Mouse (Mus musculus): Measurements from ENCODE around the gene Olfr558.
A peak's percentile ranks its signal among the peaks of the same experiment; 100 is the strongest.

The Olfr558 gene

DNA sequence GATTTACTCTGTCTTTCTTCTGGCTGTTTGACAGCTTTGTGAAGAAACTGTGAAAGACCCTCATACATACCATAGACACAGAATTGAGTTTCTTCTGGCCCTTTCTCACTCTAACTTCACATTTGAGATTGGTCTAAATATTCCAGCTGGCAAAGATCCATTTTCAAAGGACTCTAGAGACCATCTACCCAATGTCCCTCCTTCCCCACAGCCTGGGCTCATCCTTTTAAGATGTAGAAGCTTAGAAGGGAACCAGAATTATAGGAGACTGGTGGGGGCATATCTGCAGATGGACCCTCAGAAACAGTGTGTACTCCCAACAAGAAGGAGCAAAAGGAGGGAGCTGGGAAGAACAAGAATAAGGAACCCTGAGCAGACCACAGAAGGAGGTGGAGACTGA is at the start of gene Olfr558:
Gene Olfr558 (plus strand): TSS at position 301 of the 400 bp plus-strand sequence.
- TF ChIP-seq GATA4 (IDR thresholded peaks at IDR 0.05; ENCODE audit: insufficient replicate concordance, low read length): no peak

GRCm38 (mm10) chr7:102658523-102658922 is 43.5 kb upstream of the Olfr558 start, which contains the start of gene Olfr555:
Olfr555 (plus strand) TSS chr7:102658823.
- no peak for TF ChIP-seq GATA4 (IDR thresholded peaks at IDR 0.05; ENCODE audit: insufficient replicate concordance, low read length)

DNA sequence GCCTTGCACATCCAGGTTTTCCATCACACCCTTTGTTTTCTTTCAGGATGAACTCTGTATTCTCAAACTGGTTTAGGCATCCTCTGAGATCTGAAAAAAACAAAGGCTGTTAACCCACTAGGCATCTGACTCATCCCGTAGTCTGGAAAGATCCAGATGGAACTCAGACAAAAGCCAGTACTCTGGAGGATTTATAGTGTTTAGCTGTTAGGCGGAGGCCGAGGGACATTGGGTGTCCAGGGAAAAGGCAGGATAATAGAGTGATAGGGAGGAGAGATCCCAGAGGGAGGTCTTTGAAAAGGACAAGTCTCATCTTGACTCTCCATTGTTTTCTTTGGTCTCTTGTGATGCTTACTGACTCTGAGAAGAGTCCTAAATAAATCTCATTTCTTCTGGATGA is 37.4 kb upstream of the Olfr558 start, which contains the start of gene Olfr556:
Gene Olfr556 (plus strand): TSS at position 301 of the 400 bp plus-strand sequence.
- no peak for TF ChIP-seq GATA4 (IDR thresholded peaks at IDR 0.05; ENCODE audit: insufficient replicate concordance, low read length)

DNA sequence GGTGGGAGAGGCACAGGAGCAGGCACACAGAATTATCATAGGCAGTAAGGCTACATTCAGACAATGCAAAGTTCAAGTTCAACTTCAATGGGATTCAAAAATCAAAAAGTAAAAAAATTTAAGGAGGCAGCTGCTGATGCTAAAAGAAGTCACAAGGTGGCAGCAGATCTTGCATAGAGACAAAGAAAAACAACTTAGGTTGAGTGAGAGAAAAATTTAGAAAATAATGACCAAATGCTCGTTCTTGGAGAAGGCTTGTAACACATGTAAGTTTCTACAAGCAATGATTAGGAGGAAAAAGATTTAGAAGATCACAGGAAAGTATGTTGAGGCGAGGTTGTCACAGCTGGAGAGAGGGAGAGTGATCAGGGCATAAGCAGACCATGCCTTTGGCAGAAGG is 36.6 kb upstream of the Olfr558 start:
- TF ChIP-seq GATA4 (IDR thresholded peaks at IDR 0.05; ENCODE audit: insufficient replicate concordance, low read length): no peak

- no peak for TF ChIP-seq GATA4 (IDR thresholded peaks at IDR 0.05; ENCODE audit: insufficient replicate concordance, low read length)
These were observed 25.8 kb upstream of the Olfr558 start for GRCm38 (mm10) chr7:102676225-102676624.

DNA sequence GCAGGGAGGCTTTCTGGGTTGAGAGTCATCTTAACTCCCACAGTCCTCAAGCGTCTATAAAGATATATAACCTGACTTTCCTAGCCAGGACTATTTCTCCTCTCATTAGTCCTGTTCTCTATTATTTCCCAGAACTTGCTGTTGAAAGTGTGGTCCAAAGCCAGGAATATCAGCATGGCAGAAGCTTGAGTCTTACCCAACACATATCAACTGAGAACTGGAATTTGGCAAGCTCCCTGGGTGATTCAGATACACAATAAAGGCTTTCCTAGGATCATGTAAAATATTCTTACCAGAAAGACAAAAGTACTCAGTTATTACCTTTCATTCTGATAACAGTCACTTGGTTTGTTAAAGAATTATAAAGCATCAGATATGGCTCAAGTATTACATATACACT is 20.1 kb upstream of the Olfr558 start:
- TF ChIP-seq GATA4 (IDR thresholded peaks at IDR 0.05; ENCODE audit: insufficient replicate concordance, low read length): no peak

DNA sequence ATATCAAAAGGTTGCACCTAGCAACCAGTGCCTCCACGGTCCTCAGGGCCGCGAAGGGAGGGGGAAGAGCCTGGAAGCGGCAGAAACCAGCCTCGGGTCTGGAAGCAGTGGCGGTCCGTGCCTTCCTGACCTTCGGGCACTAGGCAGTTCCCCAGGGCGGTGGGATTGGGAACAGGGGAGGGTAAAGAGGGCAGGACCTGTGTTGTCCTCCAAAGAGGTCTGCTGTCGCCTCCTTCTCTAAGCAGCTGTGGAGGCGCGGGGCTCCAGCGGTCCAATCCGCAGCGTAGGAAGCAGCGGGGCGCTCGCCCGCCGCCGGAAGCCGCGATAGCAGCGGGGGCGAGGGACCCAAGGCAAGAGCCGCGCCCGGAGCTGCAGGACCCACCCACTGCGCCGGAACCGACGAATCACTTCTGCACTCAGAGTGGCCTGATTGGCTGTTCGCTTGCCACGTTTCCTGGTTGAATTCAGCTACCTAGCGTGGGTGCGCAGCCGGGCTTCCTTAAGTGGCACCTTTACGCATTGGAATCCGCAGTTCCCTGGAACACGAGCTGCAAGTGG is 15.0 kb upstream of the Olfr558 start, which contains the start of gene Trim68:
Gene Trim68 (minus strand): TSS at position 384 of the 558 bp plus-strand sequence.
- TF ChIP-seq GATA4 (IDR thresholded peaks at IDR 0.05; ENCODE audit: insufficient replicate concordance, low read length): peak; percentile 87; the same call in 1 of the 2 replicates

DNA sequence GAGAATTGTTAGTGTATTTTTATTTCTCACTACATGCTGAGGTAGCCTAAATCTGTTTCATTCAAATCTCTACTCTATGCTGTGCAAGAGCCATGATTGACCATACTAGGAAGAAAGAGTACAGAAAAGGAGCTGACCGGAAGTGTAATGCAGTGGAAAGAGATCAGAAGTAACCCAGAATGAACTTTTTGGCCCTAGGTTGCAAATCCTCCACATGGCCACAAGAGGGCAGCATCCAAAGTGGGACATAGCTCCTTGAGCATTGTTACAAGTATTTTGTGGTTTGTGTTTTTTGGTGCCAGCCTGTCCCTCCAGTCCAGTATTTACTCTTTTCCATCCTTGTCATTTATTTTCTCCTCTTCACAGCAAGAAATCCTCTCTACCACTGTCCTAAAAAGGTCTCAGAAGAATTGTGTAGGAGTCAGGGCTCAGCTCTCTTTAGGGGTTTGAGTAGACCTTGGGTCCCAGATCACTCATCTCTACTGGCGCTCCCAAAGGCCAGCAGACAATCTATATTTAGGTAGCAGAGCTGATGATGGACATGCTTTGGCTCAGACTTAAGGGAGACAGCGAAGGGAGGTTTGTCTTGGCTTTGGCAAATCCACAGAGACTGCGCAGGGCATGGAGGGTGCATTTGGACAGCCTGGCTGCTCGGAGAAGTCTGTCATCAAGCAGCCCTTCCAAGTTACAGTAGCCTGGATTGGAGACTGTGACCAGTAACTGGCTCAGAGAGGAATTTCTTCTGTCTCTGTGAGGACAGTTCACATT is 6.5 kb upstream of the Olfr558 start, which contains the start of gene Olfr557:
Gene Olfr557 (plus strand): TSS at position 553 of the 768 bp plus-strand sequence.
- TF ChIP-seq GATA4 (IDR thresholded peaks at IDR 0.05; ENCODE audit: insufficient replicate concordance, low read length): no peak

- TF ChIP-seq GATA4 (IDR thresholded peaks at IDR 0.05; ENCODE audit: insufficient replicate concordance, low read length): no peak
These were observed 3.6 kb upstream of the Olfr558 start for GRCm38 (mm10) chr7:102698461-102698860.

DNA sequence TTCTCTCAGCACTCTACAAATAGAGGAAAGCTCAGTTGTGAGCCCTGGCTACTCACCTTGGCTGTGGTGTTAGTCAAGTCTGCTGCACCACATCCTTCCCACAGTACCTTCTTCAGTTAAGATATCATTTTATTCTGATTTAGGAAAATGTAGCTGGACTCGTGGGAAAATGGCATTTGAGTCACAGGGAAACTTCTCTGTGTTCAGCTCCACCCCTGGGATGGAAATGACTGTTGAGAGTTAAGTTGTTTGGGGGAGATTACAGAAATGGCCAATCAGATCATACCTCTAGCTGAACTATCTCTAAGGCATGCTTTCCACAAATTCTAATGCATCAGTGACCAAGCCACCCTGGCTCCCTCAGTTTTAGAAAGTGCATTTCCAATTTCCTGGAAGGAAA is 17.0 kb downstream of the Olfr558 start, which contains the start of gene Olfr33:
Gene Olfr33 (minus strand): TSS at position 101 of the 400 bp plus-strand sequence.
- TF ChIP-seq GATA4 (IDR thresholded peaks at IDR 0.05; ENCODE audit: insufficient replicate concordance, low read length): no peak

GRCm38 (mm10) chr7:102727391-102727790 is 25.4 kb downstream of the Olfr558 start, which contains the start of gene Olfr559:
Olfr559 (minus strand) TSS chr7:102727491.
- no peak for TF ChIP-seq GATA4 (IDR thresholded peaks at IDR 0.05; ENCODE audit: insufficient replicate concordance, low read length)

DNA sequence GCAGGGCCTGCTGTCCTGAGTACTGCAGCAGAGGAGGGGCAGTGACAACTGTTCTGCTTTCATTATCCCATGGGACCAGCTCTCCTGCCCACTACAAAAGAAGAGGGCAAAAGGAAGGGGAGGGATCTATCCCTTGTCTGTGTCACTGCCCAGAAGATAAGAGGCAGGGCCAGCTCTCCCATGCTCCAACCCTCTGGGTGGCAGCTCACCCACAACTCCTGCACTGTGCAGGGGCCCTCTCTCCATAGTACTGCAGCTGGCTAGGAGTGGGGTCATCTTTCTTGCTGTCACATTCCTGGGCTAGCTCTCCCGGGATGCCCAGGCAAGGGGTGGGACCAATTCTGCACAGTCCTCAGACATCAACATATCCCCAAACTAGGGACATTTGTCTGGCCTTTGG is 31.8 kb downstream of the Olfr558 start:
- no peak for TF ChIP-seq GATA4 (IDR thresholded peaks at IDR 0.05; ENCODE audit: insufficient replicate concordance, low read length)

DNA sequence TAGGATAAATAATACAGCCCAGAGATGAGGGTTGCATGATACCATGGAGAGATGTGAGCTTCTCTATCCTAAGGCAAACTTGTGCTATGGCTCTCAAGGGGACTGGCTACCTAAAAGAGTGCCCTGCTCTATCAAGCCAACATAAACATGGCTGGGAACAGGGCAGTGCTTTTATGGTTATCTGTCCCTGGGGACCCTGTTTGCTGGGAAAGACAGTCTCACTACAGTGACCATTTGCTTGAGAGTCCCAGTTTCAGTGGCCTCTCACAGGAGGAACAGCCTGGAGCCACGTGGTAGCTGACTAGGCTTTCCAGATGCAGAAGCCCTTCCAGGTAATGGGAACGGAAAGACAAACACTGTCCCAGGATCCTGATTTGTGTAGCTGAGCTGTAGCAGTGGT is 35.7 kb downstream of the Olfr558 start:
- TF ChIP-seq GATA4 (IDR thresholded peaks at IDR 0.05; ENCODE audit: insufficient replicate concordance, low read length): no peak

DNA sequence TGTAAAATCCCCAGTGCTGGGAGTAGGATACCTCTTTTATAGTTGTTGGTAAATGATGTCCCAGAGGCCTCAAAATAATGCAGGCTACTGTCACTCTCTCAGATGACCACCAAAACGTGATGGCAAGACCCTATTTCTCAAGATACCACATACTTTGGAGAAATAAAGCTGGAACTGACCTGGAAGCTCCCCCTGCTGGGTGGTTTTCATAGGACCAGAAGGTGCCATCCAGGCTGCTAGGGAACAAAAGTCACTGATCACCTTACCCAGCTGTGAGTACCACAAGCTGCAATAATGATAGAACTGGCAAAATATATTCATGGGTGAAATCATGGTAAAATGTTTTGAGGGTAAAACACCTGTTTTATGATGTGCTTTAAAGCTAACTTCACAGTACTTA is 50.1 kb downstream of the Olfr558 start:
- no peak for TF ChIP-seq GATA4 (IDR thresholded peaks at IDR 0.05; ENCODE audit: insufficient replicate concordance, low read length)

DNA sequence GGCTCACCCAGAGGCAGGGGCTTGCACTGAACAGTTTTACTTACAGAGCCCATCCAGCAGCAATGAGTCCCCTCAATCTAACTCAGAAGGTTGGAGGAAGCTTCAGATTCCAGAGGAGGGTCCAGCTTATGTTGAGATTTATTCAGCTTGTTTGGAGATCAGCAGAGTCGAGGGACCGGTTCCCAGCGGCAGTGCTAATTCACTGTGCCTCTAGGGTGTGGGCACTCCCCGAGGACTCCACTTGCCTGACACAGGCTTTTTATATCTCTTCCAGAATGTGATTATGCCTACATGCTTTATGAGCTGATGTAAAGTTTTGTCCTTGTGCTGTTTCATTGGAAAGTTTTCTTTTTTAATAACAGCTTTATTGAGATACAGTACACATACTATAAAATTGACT is 57.3 kb downstream of the Olfr558 start, which contains the start of the genes Olfr560 and Olfr78:
Gene Olfr560 (minus strand): TSS at position 101 of the 400 bp plus-strand sequence.
Gene Olfr78 (minus strand): TSS at position 206 of the 400 bp plus-strand sequence.
- TF ChIP-seq GATA4 (IDR thresholded peaks at IDR 0.05; ENCODE audit: insufficient replicate concordance, low read length): no peak

All from liver, adult (tissue).